Mouse (Mus musculus) thymus, postnatal 10 days (tissue): ENCODE measurements around the gene Pcsk1.

Experiments used
- DNase-seq, 2 experiments: peaks; one replicate each; pipeline ENCODE4 v3.0.0; 2021; ENCODE audit warnings: low spot score in 2 of 2

Gene Pcsk1

DNA sequence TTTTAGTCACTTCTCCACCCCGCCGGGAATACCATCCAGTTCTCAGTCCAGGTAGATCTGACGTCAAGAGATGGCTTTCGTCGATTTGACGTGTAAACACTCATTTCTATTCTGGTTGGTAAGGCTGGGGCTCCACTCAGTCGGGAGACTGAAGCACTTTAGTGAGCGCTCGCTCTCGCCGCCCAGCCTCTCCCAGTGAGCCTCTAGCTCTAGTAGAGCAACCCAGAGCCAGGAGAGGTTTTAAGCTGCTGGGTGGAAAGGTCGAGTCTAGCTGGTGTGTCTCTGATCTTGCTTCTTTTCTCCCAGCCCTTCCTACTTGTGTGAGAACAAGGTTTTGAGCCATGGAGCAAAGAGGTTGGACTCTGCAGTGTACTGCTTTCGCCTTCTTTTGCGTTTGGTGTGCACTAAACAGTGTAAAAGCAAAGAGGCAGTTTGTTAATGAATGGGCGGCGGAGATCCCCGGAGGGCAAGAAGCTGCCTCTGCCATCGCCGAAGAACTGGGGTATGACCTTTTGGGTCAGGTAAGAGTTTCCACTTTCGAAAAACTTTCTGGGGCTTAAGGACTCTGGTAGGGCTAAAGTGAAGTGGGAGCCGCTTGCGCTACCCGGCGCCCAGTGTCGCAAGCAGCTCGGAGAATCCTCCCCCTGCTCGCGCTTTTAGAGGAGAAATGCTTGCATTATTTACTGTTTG, at the start of gene Pcsk1:
Pcsk1 (plus strand) TSS at position 106 of the 690 bp plus-strand sequence.
- DNase-seq = no peak

DNA sequence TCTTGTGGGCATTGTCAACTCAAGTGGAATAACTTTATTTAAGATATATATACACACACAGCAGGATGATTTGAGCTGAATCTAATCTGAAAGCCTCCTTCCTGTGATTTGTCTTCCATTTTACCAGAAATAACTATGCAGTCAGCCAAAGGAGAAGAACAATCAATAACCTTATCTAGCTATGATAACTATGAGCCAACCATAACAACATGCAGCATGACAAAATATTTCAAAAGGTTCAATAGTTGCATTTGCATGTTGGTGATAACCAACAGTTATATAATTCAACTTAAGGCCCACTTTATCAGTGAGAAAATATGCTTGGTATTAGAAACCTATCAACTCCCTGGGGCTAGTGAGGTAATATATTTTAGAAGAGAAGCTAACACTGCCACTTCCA, 30.8 kb upstream of the Pcsk1 start:
- no peak for DNase-seq

DNA sequence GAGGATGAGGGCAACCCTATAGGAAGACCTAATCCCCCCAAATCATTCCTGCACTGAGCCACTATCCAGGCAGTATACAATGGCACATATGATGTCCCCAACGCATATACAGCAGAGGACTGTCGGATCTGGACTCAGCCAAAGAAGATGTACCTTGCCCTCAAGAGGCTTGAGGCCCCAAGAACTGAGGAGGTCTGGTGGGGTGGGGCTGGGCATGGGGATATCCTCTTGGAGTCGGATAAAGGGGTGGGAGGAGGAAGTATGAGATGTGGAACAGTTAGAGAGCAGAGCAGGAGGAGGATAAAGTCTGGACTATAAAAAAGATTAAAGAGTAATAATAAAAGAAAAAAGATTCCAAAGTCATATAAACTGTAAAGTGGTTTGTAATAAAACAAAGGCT, 25.7 kb upstream of the Pcsk1 start:
- no peak for DNase-seq

DNA sequence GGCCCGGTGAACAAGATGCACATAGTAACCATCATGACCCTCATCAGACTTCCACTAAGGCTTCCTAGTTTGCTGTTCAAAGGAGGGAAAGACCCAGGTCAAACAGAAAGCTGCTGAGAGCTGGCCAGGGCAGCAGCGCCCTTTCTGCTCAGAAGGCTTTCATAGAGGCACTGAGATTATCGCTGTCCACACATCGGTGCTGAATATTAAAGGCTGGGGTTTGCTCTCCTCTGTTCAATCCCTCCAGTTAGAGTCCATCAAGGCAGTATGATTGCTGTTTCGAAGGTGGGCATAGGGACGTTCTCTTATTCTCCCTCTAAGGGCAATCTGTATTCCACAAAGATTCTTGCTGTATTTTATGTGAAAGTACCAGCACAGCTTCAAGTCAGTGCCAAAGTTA, 1.0 kb upstream of the Pcsk1 start:
- no peak for DNase-seq

DNA sequence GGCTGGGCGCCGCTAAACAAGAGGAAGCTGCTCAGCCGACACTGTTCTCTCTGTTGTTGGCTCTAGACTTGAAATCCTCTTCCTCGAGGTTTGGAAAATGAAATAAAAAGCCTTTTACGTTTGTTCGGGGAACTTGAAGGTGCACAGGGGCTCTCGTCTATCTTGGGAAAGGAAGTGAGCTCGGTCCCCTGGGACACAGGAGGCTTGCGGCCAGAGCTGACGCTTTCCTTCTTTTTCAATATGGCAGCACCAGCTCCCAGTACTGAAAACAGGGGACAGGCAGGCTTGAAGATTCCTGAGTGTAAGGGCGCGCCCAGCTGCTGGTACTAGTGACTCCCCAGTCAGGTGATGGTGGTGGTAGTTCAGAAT, 769 bp downstream of the Pcsk1 start:
- no peak for DNase-seq

DNA sequence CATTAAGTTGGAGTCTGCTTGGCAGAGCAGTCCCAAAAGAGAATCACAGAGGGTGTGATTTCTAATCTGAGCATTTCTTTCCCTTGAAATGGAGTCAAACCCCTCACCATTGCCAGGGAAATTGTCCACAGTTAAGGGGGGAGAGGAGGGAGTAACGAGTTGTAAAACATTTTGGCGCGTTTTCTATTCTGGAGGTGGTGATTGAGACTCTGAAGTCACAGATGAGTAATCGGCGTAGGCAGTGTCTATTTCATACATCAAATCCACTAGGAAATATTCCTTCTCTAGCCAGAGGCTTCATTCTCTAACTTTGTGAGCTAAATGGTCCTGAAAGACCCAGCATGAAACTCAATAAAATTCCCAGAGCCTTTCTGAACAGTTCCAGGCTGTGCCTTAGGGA, 1.4 kb downstream of the Pcsk1 start:
- no peak for DNase-seq

DNA sequence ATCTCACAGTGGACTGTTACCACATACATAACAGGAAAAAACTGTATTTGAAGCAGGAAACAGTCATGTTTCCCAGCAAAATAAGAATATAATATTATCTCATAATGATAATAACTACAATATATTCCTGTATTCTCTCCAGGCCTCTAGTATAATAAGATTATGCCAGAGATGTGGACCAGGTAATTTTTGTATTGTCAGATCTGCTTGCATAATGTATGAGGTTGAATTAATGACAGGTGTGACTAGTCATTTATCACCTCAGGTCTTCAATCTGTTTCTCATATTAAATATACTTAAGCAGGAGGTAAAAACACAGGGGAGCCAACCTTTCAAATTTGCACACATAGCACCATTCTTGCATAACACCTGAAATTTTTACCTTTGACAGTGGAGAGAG, 5.9 kb downstream of the Pcsk1 start:
- no peak for DNase-seq

DNA sequence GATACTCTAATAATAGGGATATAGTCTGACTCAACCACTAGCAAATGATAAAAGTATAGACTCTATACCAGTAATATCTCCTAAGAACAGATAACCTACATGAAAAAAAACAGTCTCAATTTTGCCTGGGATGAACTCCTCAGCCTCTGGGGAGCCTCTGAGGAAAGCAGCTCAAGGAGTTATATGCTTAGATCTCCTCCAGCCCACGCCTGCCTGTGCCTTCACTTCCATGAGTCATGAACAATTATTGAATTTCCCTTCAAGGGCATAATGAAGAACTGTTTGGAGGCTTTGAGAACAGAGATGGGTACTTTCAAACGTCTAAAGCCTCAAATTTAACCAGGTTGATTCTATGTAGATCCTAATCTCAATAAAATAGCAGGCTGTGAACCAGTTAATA, 23.5 kb downstream of the Pcsk1 start:
- DNase-seq = no peak

DNA sequence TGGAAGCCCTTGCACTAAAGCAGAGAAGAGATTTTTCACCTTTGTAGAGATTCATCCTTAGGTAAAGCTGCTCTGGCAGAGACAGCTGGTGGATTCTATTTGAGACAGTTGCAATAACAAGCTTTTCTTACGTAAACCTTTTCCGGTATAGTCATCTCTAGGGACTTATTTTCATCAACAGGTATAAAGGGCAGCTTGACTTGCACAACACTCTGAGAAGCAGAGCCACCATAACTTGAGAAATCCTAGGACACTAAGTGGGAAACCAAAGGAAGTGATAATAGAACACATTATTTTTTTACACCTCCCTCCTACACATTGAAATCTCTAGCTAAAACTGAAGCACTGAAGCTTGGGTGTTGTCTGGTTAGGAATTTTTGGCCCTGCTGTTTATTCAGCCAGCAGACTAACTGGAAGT, 24.4 kb downstream of the Pcsk1 start:
- no peak for DNase-seq

DNA sequence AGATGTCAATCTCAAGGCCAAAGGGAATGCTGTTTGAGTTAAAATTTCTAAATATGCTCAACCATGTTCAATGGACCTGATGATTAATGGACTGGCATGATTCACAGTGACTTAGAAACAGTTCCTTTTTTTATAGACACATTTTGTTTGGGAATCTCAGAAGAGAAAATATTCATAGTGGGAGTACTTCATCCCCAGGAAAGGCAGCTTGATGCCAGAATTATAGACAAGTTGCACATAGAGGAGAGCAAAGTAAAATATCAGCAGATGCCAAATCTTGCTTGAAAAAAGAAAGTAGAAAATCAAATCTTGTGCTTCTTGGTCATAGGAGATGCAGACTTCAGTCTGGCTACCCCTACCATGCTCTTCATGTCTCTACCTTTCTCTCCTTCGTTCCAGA, 25.2 kb downstream of the Pcsk1 start:
- DNase-seq = no peak

DNA sequence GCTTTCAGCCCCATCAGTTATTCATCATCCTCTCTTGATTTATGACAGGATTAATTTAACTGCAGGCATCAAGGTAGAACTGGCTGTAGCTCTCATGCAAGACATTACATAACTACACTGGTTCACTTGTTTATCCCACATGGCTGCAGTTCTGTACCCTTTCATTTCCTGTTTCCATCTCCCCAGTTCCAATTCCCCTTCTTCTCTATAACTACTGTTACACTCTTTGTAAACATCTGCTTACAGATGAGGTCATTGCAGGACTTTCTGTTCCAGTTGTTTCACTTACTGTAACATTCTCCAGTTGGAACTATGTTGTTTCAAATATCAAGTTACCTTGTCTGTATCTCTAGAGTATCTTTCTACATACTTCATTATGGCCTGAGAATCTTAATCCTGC, 46.2 kb downstream of the Pcsk1 start:
- no peak for DNase-seq

DNA sequence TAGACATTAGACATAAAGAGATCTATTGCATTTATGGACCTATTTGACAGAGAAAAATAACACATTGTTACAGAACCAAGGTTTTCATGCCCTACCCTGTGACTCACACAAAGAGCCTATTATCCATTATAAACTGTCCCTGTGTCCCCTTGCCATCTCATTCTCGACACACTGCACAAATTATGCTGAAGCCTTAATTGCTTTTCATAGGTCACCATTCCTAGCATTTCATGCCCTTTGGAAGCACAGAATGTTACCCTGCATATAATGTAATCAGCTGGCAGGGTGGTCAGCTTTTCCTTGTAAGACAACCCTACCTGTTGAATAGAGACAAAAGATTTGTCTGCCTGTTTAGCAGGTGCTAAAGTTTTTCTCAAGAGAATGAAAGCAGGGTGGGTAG, 71.0 kb downstream of the Pcsk1 start:
- no peak for DNase-seq

DNA sequence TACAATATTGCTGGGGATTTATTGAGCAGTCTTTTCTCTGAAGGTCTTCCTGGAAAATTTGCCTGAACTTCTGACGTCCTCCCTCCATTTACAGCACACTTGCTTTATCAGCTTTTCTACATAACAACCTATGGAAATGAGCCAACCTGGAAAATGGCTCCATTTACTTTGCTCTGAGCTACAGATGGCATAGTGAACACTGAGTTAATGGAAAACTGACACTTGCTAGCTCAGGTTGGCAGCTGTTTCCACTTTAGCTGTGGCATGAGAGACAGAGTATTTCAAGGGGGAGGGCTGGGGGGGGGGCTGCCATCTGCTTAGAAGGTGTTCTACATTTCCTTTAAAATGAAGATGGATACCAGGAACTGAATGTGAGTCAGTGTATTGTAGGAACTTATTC, 73.8 kb downstream of the Pcsk1 start:
- DNase-seq = no peak
